Mouse (Mus musculus) midbrain, embryonic 15.5 days (tissue): Measurements from ENCODE around the gene Gpr62. TPM values are rescaled to one million over a fixed set of nuclear protein-coding genes. Genes with fewer than 3 reads are reported as not detected.

Source experiments
- ATAC-seq: fragments of 200-750 bp; cut with Nextera tagmentation; replicated peaks from 2 replicates; pipeline ENCODE4 v1.8.0; 2017; ENCODE audit warnings: moderate TSS enrichment
- H3K27ac ChIP-seq: fragments of 300-500 bp; sonication (generic); 2 replicates; pipeline ENCODE4 v1.5.1; 2015; ENCODE audit warnings: mild to moderate bottlenecking, inconsistent platforms
- H3K27me3 ChIP-seq: fragments of 300-500 bp; sonication (generic); replicated peaks from 2 replicates; pipeline ENCODE4 v1.6.1; 2015; ENCODE audit warnings: inconsistent platforms
- H3K36me3 ChIP-seq: fragments of 300-500 bp; sonication (generic); replicated peaks from 2 replicates; pipeline ENCODE4 v1.6.1; 2015; ENCODE audit warnings: inconsistent platforms
- H3K4me1 ChIP-seq: fragments of 300-500 bp; sonication (generic); 2 replicates; pipeline ENCODE4 v1.6.1; 2015; ENCODE audit warnings: inconsistent platforms
- H3K4me2 ChIP-seq: fragments of 300-500 bp; sonication (generic); 2 replicates; pipeline ENCODE4 v1.6.1; 2015; ENCODE audit warnings: inconsistent platforms, mild to moderate bottlenecking, moderate library complexity
- H3K4me3 ChIP-seq: fragments of 300-500 bp; sonication (generic); 2 replicates; pipeline ENCODE4 v1.5.1; 2015; ENCODE audit warnings: mild to moderate bottlenecking, inconsistent platforms
- H3K9ac ChIP-seq: fragments of 300-500 bp; sonication (generic); 2 replicates; pipeline ENCODE4 v1.6.1; 2015; ENCODE audit warnings: mild to moderate bottlenecking, inconsistent platforms
- H3K9me3 ChIP-seq: fragments of 300-500 bp; sonication (generic); 2 replicates; pipeline ENCODE4 v1.6.1; 2016; ENCODE audit warnings: inconsistent platforms
- WGBS: fragments of 180-500 bp; shearing (Covaris S2); methylation state at CpG from one replicate; pipeline ENCODE4 v1.1.7; 2015; ENCODE audit warnings: mixed read lengths; 5-methylcytosine and 5-hydroxymethylcytosine counted together
- polyA plus RNA-seq: library from polyadenylated mRNA; unstranded; fragments of >200 nt; fragmentation: Nextera tagmentation; extraction: Ambion mirVana; gene quantifications from 2 replicates; pipeline ENCODE4 v1.2.1, GENCODE M21; 2015

Gene Gpr62
- polyA plus RNA-seq, 1 experiment from 2014 or later: 1.2 TPM

DNA sequence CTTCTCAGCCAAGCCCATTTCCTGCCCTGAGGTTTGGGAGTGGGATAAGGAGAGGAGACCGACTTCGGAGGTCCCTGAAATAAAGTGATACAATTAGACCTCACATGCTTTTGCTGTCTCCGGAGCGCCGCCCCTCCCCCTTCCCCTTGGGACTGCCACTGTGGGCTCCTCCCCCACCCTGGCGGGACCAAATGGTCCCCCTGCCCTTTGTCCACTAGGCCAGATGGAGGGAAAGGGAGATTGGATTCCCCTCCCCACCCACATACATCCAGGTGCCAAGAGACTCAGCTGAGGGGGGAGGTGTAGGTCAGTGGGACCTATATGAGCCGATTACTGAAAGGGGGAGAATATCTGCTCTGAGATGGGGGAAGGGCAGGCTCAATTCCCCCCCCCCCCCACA lies 12.9 kb downstream of the Gpr62 start:
- peak overlapping the region; percentile 77 for H3K4me2 ChIP-seq
- peak overlapping the region; percentile 87 for H3K9ac ChIP-seq
- no peaks in the 10 kb centered on the region for H3K9me3 ChIP-seq
- H3K4me1 ChIP-seq: peaks cover 64% of the 10 kb centered on the region
- WGBS: 3% methylated on average over 7 of the region's 7 CpGs
- no peaks in the 10 kb centered on the region for H3K36me3 ChIP-seq
- H3K4me3 ChIP-seq: peak overlapping the region; percentile 70
- peak overlapping the region; percentile 91 for H3K27ac ChIP-seq
- no peaks in the 10 kb centered on the region for H3K27me3 ChIP-seq
- ATAC-seq: no peak

DNA sequence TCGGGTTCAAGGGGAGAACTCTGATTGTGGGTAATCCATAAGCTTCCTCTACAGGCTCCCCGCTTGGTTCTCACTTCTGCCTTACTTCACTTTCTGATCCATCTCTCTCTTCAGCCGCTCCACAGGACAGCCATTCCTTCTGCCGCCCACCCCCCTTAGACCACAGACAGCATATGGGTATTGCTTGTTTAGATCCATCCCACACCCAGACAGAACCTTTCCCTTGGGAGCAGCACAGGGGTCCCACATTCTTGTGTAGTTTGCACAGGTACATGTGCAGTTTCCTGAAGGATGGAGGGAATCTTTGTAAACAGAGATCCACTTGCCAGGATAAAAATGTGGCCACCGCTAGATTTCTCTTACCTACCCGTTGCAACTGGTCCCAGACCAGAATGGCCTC lies 13.4 kb downstream of the Gpr62 start:
- H3K27ac ChIP-seq: peak overlapping the region; percentile 91
- no peaks in the 10 kb centered on the region for H3K9me3 ChIP-seq
- H3K36me3 ChIP-seq: no peaks in the 10 kb centered on the region
- H3K4me1 ChIP-seq: peaks cover 63% of the 10 kb centered on the region
- ATAC-seq: no peak
- 17% methylated on average over 6 of the region's 6 CpGs for WGBS
- peak overlapping the region; percentile 77 for H3K4me2 ChIP-seq
- peak overlapping the region; percentile 87; the same call in 1 of the 2 replicates for H3K9ac ChIP-seq
- peak overlapping the region; percentile 70; the same call in 1 of the 2 replicates for H3K4me3 ChIP-seq
- no peaks in the 10 kb centered on the region for H3K27me3 ChIP-seq

DNA sequence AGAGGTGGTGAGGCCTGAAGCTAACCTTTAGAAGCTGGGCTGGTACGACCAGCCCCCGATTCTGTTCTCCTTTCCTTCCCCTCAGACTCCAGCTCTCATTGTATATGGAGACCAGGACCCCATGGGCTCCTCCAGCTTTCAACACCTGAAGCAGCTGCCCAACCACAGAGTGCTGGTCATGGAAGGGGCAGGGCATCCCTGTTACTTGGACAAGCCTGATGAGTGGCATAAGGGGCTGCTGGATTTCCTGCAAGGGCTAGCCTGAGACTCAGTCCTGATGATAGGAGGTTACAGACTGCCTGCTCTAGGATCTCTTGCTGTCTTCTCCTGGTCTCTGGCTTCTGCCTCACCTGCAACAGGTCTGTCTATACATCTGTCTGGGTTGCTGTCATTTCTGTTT lies 13.8 kb downstream of the Gpr62 start:
- H3K36me3 ChIP-seq: no peaks in the 10 kb centered on the region
- whole genome bisulfite sequencing: 69% methylated on average over 2 of the region's 2 CpGs
- no peaks in the 10 kb centered on the region for H3K9me3 ChIP-seq
- H3K4me1 ChIP-seq: peaks cover 63% of the 10 kb centered on the region
- no peak overlapping the region for H3K9ac ChIP-seq
- H3K27me3 ChIP-seq: no peaks in the 10 kb centered on the region
- no peak overlapping the region for H3K4me3 ChIP-seq
- peak overlapping the region; percentile 91 for H3K27ac ChIP-seq
- ATAC-seq: no peak
- H3K4me2 ChIP-seq: no peak overlapping the region

DNA sequence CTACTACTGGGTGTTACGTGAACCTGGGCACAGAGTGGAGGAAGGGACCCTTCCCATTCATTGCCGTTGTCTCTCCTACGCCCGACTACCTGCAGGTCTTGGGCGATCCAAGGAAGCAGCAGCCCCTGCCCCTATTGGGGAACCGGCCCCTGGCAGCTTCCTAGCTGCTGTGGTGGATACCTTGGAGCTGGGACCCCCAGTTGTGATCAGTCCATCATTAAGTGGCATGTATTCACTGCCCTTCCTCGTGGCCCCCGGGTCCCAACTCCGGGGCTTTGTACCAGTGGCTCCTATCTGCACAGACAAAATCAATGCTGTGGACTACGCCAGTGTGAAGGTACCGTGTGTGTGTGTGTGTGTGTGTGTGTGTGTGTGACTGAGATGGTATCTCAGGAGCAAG lies 14.4 kb downstream of the Gpr62 start:
- no peak overlapping the region for H3K9ac ChIP-seq

DNA sequence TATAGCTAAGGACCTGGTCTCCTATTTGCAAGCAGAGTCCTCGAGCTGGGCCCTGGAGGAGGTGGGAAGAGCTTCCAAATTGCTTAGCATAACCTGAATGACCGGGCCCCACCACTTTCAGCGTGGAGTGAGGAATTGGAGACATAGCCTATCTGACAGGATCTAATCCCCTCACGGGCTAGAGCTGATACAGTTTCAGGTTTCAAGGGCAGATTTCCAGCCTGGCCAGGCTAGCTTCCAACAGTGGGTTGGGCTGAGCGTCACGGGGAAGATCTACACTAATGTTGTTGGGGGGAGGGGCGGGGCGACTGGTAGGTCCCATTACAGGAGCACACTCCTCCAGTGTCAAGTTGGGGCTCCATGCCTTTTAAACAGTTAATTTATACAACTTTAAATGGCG lies 15.1 kb downstream of the Gpr62 start:
- no peak overlapping the region for H3K27ac ChIP-seq
- no peaks in the 10 kb centered on the region for H3K36me3 ChIP-seq
- no peak overlapping the region for H3K4me2 ChIP-seq
- 21% methylated on average over 9 of the region's 9 CpGs for WGBS
- H3K4me3 ChIP-seq: no peak overlapping the region
- H3K4me1 ChIP-seq: peaks cover 58% of the 10 kb centered on the region
- no peak overlapping the region for H3K9ac ChIP-seq
- H3K9me3 ChIP-seq: no peaks in the 10 kb centered on the region
- no peak for ATAC-seq
- H3K27me3 ChIP-seq: no peaks in the 10 kb centered on the region

More for the DNA sequence above, 14.4 kb downstream of the Gpr62 start:
- H3K36me3 ChIP-seq: no peaks in the 10 kb centered on the region
- H3K27me3 ChIP-seq: no peaks in the 10 kb centered on the region
- ATAC-seq: no peak
- H3K27ac ChIP-seq: no peak overlapping the region
- H3K4me2 ChIP-seq: no peak overlapping the region
- H3K4me1 ChIP-seq: peaks cover 60% of the 10 kb centered on the region
- H3K4me3 ChIP-seq: no peak overlapping the region
- no peaks in the 10 kb centered on the region for H3K9me3 ChIP-seq
- 83% methylated on average over 11 of the region's 11 CpGs for WGBS

DNA sequence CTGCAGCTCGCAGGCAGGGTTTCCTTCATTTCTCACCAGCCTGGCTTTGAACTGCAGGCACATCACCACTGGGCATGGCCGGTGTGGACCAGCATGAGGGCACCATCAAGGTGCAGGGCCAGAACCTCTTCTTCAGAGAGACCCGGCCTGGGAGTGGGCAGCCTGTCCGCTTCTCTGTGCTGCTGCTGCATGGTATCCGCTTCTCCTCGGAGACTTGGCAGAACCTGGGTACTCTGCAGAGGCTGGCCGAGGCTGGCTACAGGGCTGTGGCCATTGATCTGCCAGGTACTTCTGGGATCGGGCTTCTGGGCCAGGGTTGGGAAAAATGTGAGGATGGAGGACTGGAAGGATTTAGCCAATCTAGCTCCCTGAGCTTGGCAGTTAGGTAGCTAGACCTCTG lies 15.8 kb downstream of the Gpr62 start:
- H3K9ac ChIP-seq: no peak overlapping the region
- no peaks in the 10 kb centered on the region for H3K27me3 ChIP-seq
- H3K27ac ChIP-seq: no peak overlapping the region
- H3K4me1 ChIP-seq: peaks cover 51% of the 10 kb centered on the region
- ATAC-seq: no peak
- no peak overlapping the region for H3K4me3 ChIP-seq
- H3K4me2 ChIP-seq: no peak overlapping the region
- H3K36me3 ChIP-seq: no peaks in the 10 kb centered on the region
- WGBS: 88% methylated on average over 8 of the region's 8 CpGs
- no peaks in the 10 kb centered on the region for H3K9me3 ChIP-seq

DNA sequence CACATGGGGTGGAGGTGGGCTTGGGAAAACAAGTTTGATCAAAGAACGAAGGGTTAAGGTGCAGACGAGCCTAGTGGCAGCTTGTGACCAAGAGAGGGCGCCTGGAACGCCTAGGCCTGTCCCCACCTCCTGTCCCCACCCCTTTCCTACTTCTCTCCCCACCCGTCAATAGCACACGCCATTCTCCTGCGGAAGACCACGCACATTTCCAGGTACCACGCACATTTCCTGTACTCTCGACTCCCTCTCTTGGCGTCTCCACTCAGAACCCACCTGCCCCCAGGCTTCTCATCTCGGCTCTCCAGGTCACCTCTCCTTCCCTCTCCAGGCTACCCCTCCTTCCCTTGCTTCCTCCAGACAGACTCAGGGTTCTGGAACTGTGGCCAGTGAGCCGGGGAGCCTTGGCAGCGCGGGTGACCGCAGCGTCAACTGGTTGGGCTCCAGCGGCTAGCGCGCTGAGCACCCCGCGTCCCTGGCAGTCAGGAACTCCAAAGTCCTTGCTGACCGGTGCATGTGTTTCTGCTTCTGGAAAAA lies 17.2 kb downstream of the Gpr62 start:
- H3K4me2 ChIP-seq: peak overlapping the region; percentile 76
- no peaks in the 10 kb centered on the region for H3K9me3 ChIP-seq
- H3K4me3 ChIP-seq: peak overlapping the region; percentile 43
- ATAC-seq: peak; percentile 51
- peaks cover 43% of the 10 kb centered on the region for H3K4me1 ChIP-seq
- no peaks in the 10 kb centered on the region for H3K27me3 ChIP-seq
- peak overlapping the region; percentile 59 for H3K9ac ChIP-seq
- peak overlapping the region; percentile 67 for H3K27ac ChIP-seq
- no peaks in the 10 kb centered on the region for H3K36me3 ChIP-seq
- 1% methylated on average over 23 of the region's 23 CpGs for WGBS

DNA sequence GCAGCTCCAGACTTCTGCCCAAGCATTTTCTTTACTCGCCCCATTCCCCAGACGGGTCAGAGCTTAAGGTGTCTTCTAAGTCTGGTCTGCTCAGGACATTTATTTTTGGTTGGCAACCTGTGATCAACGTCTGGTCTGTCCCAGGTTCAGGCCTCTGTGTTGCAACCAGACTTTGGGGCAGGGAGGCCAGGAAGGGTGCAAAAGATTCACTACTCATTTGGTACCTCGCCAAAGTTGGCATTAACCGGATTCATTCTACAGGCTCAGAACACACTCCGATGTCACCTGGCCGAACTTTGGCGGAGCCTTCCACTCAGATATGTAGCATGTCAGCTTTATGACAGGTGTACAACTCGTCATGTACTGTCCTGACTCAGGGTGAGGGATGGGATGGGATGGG lies 17.8 kb downstream of the Gpr62 start:
- 42% methylated on average over 9 of the region's 9 CpGs for WGBS
- H3K36me3 ChIP-seq: no peaks in the 10 kb centered on the region
- ATAC-seq: peak; percentile 43; the same call in 1 of the 2 replicates
- peak overlapping the region; percentile 66; the same call in 1 of the 2 replicates for H3K9ac ChIP-seq
- H3K4me2 ChIP-seq: peak overlapping the region; percentile 76
- H3K4me1 ChIP-seq: peaks cover 40% of the 10 kb centered on the region
- H3K27ac ChIP-seq: peak overlapping the region; percentile 70
- no peaks in the 10 kb centered on the region for H3K9me3 ChIP-seq
- H3K4me3 ChIP-seq: peak overlapping the region; percentile 45
- H3K27me3 ChIP-seq: no peaks in the 10 kb centered on the region

DNA sequence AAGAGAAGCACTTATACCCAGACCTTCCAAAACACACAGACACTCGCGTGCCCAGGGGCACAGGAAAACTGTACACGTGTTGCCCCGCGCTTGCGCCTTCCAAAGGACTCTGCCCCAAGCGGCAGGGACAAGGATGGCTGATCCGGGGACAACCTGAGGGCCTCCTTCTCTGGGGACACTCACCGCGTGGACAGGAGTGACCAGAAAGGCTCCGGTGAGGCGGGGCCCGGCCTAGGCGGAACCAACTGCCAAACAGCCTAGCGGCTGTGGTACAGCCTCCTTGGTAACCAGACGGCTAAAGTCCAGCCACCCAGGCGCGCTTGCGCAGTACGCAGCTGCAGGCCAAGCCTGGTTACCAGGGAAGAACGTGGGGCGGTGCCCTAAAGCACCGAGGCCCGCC lies 18.4 kb downstream of the Gpr62 start, which contains the start of the genes Abhd14b and Abhd14a:
Gene Abhd14b (plus strand): TSS at position 112 of the 400 bp plus-strand sequence.
Gene Abhd14a (minus strand): TSS at position 331 of the 400 bp plus-strand sequence.
- Histone ChIP-seq H3K27ac (peak within 1 kb of the TSS; percentile 70), H3K9me3 (no peaks in the 10 kb centered on the region), H3K9ac (peak within 1 kb of the TSS; percentile 66), H3K27me3 (no peaks in the 10 kb centered on the region), H3K4me3 (peak within 1 kb of the TSS; percentile 45), H3K4me2 (peak within 1 kb of the TSS; percentile 76), H3K4me1 (peaks cover 34% of the 10 kb centered on the region), H3K36me3 (no peaks in the 10 kb centered on the region)
- WGBS: under 1% methylated on average over 24 of the region's 24 CpGs
- ATAC-seq: peak; percentile 81

DNA sequence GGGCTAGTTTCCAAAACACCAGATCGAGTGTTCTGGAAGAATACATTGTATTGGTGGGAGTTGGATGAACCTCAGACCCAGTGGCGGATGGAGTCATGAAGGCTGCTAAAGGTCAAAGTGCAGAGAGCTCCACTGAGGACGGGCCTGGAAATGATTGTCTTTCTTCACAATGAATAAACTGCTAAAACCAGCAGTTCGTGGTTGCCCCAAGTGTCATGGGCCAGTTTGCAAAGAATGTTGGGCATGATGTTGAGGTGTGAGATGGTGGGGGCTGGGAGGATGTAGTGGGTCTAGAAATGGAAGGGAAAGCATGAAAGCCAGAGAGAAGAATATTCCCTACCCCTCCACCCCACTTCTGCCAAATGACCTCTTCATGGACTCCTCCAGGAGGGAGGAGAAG lies 20.9 kb downstream of the Gpr62 start:
- no peak overlapping the region for H3K4me2 ChIP-seq
- H3K9ac ChIP-seq: no peak overlapping the region
- no peaks in the 10 kb centered on the region for H3K9me3 ChIP-seq
- no peak overlapping the region for H3K27ac ChIP-seq
- WGBS: 77% methylated on average over 4 of the region's 4 CpGs
- ATAC-seq: no peak
- H3K27me3 ChIP-seq: no peaks in the 10 kb centered on the region
- no peak overlapping the region for H3K4me3 ChIP-seq
- peaks cover 28% of the 10 kb centered on the region for H3K4me1 ChIP-seq
- H3K36me3 ChIP-seq: no peaks in the 10 kb centered on the region

DNA sequence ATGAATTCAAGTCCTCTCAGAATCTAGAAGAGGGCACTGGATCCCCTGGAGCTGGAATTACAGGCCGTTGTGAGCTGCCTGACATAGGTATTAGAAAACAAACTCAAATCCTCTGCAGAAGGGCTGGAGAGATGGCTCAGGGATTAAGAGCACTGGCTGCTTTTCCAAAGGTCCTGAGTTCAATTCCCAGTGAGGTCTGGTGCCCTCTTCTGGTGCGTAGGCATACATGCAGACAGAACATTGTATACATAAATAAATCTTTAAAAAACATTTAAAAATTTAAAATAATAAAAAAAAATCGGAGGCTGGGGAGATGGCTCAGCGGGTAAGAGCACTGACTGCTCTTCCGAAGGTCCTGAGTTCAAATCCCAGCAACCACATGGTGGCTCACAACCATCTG lies 23.1 kb downstream of the Gpr62 start:
- Histone ChIP-seq H3K9me3 (no peaks in the 10 kb centered on the region), H3K9ac (no peak overlapping the region), H3K27me3 (no peaks in the 10 kb centered on the region), H3K4me3 (no peak overlapping the region), H3K4me2 (no peak overlapping the region), H3K4me1 (peaks cover 27% of the 10 kb centered on the region), H3K36me3 (no peaks in the 10 kb centered on the region), H3K27ac (no peak overlapping the region)
- ATAC-seq: no peak
- 75% methylated on average over 5 of the region's 5 CpGs for WGBS

DNA sequence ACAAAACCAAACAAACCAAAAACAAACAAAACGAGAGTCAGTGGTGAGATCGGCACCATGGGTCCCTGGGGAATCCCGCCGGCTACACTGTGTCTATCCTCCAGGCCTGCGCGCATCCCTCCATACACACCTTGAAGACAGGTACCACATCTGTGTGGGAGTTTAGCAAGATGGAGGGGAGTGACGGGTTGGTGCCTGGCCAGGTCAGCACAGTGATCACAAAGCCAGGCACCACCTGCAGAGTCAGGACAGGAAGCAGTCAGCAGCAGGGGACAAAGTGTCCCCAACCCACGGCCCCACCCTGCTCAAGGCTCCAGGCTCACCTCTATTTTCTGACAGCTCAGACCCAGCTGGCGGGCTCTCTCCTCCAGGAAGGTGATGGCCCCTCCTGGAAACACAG lies 29.2 kb downstream of the Gpr62 start:
- H3K9me3 ChIP-seq: no peaks in the 10 kb centered on the region
- H3K9ac ChIP-seq: no peak overlapping the region
- H3K27me3 ChIP-seq: no peaks in the 10 kb centered on the region
- H3K4me1 ChIP-seq: peaks cover 21% of the 10 kb centered on the region
- 82% methylated on average over 9 of the region's 9 CpGs for WGBS
- peaks cover 12% of the 10 kb centered on the region for H3K36me3 ChIP-seq
- H3K27ac ChIP-seq: no peak overlapping the region
- ATAC-seq: no peak
- H3K4me2 ChIP-seq: no peak overlapping the region
- no peak overlapping the region for H3K4me3 ChIP-seq

DNA sequence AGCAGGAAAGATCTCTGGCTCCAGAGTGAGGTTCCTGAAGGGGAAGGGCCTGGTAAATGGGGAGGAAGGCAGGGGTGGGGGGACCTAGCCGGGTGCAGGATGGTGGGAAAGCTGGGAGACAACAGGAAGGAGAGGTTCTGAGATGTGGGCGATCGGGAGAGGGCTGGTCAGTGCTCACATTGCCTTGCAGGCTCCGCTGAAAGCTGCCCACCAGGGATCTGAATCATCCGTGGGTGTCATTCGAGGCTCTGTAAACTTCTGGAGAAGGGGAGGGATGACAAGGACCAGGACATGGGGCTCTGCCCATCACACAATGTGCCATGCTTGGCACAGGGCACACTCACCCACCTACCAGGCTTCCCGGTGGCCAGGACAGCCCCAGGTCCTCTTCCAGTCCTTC lies 32.3 kb downstream of the Gpr62 start:
- no peaks in the 10 kb centered on the region for H3K27me3 ChIP-seq
- no peak for ATAC-seq
- no peak overlapping the region for H3K4me2 ChIP-seq
- no peaks in the 10 kb centered on the region for H3K9me3 ChIP-seq
- 79% methylated on average over 7 of the region's 7 CpGs for WGBS
- H3K4me3 ChIP-seq: no peak overlapping the region
- H3K4me1 ChIP-seq: peaks cover 29% of the 10 kb centered on the region
- no peak overlapping the region for H3K9ac ChIP-seq
- peaks cover 15% of the 10 kb centered on the region for H3K36me3 ChIP-seq
- H3K27ac ChIP-seq: no peak overlapping the region
